Mouse (Mus musculus) kidney, adult 9 months (tissue): Measurements from ENCODE around the gene Exoc4.

Source experiments
- DNase-seq: peaks from one replicate; pipeline ENCODE4 v3.0.0; 2022

Gene Exoc4

DNA sequence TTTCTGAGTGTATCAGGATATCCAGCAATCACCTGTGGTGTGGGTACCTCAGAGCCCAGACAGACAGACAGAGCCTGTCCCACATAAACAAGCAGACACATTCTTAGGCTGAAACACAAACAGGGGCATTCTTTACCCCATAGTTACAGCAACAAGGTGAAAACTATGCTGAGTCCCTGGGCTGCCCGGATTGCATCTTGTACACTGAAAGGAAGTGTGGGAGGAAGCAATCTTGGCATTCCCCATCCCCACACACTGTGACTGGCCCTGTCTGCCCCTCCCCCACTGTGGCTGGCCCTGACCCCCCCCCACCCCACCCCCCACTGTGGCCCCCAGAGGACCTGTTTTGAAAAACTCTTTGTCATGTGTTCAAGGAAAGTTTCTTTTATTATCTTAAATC, 623.3 kb downstream of the Exoc4 start:
- DNase-seq: peak; percentile 16

- no peak for DNase-seq
Observed at GRCm38 (mm10) chr6:33873000-33873399, 624.1 kb downstream of the Exoc4 start.

GRCm38 (mm10) chr6:33874291-33875014, 625.6 kb downstream of the Exoc4 start:
- no peak for DNase-seq

GRCm38 (mm10) chr6:33884141-33884683, 635.3 kb downstream of the Exoc4 start:
- DNase-seq: no peak

DNA sequence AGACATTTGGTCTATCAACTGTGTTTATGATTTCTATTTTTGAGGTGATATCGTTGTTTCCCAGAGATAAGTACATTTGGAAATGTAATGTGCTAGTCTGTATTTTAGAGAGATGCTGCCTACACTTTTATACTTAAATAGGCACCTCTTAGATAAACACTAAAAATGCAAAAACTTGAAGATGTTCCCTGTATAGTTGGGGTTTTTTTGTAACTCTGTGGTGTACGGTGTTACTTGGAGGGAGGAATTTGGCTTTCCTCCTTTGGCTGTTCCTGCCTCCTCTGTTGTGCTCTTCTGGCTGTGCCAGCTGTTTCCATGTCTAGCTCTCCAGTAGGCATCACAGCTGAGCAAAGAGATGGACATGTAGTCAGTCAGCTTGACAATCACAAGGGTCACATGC, 638.1 kb downstream of the Exoc4 start:
- no peak for DNase-seq

GRCm38 (mm10) chr6:33890926-33891325, 642.0 kb downstream of the Exoc4 start:
- no peak for DNase-seq

DNA sequence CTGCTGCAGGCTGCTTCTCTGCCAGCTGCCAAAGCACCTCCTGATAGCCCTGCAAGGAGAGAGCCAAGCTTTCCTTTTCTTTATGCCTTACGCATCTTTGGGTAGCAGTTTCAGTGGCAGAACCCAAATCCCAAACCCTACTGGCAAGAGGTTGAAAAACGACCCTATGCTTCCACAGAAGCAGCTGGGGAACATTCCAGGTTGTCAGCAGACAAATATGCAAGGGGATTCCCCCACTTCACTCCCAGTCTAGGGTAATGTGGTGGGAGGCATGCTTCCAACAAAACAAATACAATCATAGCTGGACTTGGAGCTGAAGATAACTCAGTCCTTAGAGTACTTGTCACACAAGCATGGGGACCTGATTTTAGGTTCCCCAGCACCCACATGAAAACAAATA, 643.3 kb downstream of the Exoc4 start:
- no peak for DNase-seq

- no peak for DNase-seq
Observed at GRCm38 (mm10) chr6:33899973-33900372, 651.1 kb downstream of the Exoc4 start.

GRCm38 (mm10) chr6:33900615-33901014, 651.7 kb downstream of the Exoc4 start:
- no peak for DNase-seq

DNA sequence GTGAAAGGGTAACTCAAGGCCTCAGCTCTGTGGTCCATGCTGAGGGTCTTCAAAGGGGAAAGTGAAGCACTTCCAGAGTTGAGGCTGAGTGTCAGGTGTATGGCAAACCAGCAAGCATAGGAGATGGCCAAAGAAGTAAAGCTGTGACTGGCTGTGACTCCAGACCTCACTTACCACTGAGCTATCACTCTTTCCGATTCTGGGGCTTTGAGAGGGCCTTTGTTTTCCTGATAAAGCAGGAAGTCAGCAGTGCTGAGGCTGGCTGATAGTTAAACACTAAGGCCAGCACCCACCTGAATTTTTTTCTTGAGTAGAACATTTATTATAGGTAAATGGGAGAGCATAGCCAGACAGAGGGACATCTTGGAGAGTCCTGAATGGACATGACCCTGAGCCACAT, 656.2 kb downstream of the Exoc4 start:
- no peak for DNase-seq

- DNase-seq: no peak
Observed at GRCm38 (mm10) chr6:33910671-33911070, 661.8 kb downstream of the Exoc4 start.

DNA sequence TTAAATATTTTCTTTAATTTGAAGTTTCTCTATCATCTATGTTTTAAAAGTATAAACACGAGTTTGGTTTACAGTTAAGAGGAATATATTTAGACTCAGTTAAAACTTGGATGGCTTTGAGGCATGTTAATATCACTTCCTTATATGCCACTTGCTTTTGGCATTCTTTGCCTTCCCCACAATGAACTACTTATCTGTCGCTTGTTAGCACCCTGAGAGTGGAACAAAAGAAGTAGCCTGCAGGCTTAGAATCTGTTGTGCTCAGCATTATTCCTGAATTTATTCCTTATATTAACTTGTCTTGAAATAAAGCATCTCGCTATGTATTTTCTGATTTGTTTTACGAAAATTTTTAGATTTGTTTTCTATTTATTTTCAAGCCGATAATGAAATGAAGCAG, 664.2 kb downstream of the Exoc4 start:
- DNase-seq: no peak

GRCm38 (mm10) chr6:33913486-33913885, 664.6 kb downstream of the Exoc4 start:
- DNase-seq: no peak

GRCm38 (mm10) chr6:33913964-33914363, 665.1 kb downstream of the Exoc4 start:
- DNase-seq: no peak

- no peak for DNase-seq
Observed at GRCm38 (mm10) chr6:33923571-33923970, 674.7 kb downstream of the Exoc4 start.

GRCm38 (mm10) chr6:33924888-33925287, 676.0 kb downstream of the Exoc4 start:
- no peak for DNase-seq

- peak; percentile 75 for DNase-seq
Observed at GRCm38 (mm10) chr6:33929342-33930086, 680.6 kb downstream of the Exoc4 start.

DNA sequence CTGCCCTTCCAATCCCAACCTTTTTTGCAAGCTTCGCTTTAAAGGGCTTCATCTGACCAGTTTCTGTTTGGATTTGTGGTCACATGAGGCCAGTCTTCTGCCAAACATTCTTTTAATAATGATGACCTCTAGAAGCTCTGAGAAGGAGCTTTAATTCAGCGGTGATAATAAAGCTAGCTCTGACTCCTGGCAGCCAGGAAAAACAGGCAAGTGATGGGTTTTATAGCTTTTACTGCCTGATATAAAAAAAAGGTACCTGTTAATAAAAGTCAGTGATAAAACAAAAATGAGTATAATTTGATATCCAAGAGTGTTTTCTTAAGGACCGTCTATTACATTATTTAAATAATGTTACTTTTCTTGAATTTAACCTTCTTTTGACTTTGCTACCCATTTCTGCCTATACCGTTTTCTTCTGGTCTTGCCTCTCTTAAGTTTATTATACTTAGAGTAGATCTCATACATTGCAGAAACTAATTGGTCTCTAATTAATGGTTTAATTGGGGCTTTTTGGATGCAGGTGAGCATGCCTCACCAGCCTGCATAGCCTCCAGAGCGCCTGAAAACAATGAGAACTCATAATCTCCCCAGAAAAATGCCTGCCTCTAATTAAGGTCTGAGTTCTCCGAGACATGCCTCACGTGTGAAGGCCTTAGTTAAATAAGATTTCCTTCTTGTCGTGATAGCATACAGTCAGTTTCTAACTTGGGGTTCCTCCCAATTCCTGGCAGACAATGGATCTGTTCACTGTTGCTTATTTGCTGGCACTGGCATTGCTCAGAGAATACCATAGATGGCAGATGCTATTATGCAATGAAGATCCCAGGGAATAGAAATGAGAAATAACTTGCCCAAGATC, 681.4 kb downstream of the Exoc4 start:
- DNase-seq: no peak

DNA sequence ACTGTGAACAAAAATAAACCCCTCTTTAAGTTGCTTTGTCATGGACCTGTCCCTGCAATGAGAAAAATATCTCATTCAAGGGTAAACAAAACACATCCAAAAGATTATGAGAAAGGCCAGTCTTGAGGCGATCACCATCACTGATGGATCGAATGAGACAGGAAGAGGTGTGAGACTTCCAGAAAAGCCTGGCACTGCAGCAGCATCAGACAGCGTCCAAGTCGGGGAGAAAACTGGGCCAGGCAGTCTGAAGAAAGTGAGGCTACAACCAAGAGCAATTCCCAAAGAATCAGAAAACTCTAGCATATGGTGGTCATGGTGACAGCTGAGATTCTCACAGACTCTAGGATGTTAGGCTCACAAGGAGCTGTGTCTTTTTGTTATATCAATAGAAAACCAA, 689.0 kb downstream of the Exoc4 start:
- DNase-seq: no peak

- DNase-seq: no peak
Observed at GRCm38 (mm10) chr6:33939169-33939568, 690.3 kb downstream of the Exoc4 start.

GRCm38 (mm10) chr6:33946911-33947489, 698.1 kb downstream of the Exoc4 start:
- no peak for DNase-seq

DNA sequence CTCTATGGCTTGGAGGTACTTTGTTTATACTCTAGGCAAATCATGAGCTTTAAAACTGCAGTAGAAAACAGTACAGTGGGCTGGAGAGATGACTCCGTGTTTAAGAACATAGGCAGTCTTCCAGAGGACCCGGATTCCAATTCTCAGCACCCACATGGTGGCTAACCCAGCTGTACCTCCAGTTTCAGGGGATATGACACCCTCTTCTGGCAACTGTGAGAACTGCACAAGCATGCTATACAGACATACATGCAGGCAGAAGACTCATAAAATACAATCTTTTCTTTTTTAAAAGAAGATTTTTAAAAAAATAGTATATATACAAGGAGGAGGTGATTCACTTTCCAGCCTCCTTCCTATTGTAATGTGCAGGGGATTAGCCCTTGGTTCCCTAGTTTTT, 701.2 kb downstream of the Exoc4 start:
- no peak for DNase-seq

- DNase-seq: no peak
Observed at GRCm38 (mm10) chr6:33955469-33955868, 706.6 kb downstream of the Exoc4 start.
